Mouse (Mus musculus): ENCODE results near the gene Tmem28. TPM values are rescaled to one million over a fixed set of nuclear protein-coding genes. Genes with fewer than 3 reads are reported as not detected.

Tmem28 gene
- polyA plus RNA-seq (2021; fragmentation: Nextera tagmentation) = 1.9 and 2.0 TPM in 2 replicates
- long read RNA-seq, experiment 1, partial matches to known transcripts = 7 of 7 reads
- long read RNA-seq, experiment 1, other reads (novel, unspliced or antisense) = 0 of 7 reads
- long read RNA-seq, experiment 2, partial matches to known transcripts = 10 of 10 reads
- long read RNA-seq, experiment 2, other reads (novel, unspliced or antisense) = 0 of 10 reads

GRCm38 (mm10) chrX:99820790-99821395 lies at the start of gene Tmem28:
TSS of gene Tmem28 (plus strand) at chrX:99821021.

Other genes starting within 250 kb of the Tmem28 start
- gene Eda, start 154.6 kb downstream of the Tmem28 start, polyA plus RNA-seq (2021; fragmentation: Nextera tagmentation) = 0.92 and 1.5 TPM in 2 replicates